Comparison of ENCODE assay signal across 8 mouse cellular contexts in genomic region chr10:103236460-103236772, GRCm38 (mm10). TPM values are rescaled to one million over a fixed set of nuclear protein-coding genes. Genes with fewer than 3 reads are reported as not detected.
DNase-seq lines count a peak whose midpoint lies in the region; ATAC-seq and TF ChIP-seq lines count a peak whose summit lies in the region.

No protein-coding gene starts in this region.

- no peak for TF ChIP-seq POLR2A in myocyte (IDR thresholded peaks at IDR 0.05; ENCODE audit: insufficient read length, low read depth)

- no peak overlapping the region for H3K27ac ChIP-seq in kidney, embryonic 16.5 days (ENCODE audit: low read length)
- no peak overlapping the region for H3K27ac ChIP-seq in forebrain, embryonic 10.5 days
- no peak overlapping the region for H3K27ac ChIP-seq in hindbrain, embryonic 16.5 days (ENCODE audit: low read depth, low read length)

- 22% methylated on average over 4 of the region's 4 CpGs for WGBS in kidney, embryonic 16.5 days
- 17% methylated on average over 4 of the region's 4 CpGs for whole genome bisulfite sequencing in forebrain, embryonic 10.5 days
- WGBS in hindbrain, embryonic 16.5 days, result 20% methylated on average over 4 of the region's 4 CpGs

- H3K36me3 ChIP-seq in kidney, embryonic 16.5 days (ENCODE audit: insufficient read depth, low read length), result no peaks in the 10 kb centered on the region
- no peaks in the 10 kb centered on the region for H3K36me3 ChIP-seq in forebrain, embryonic 10.5 days (replicated peaks)
- H3K36me3 ChIP-seq in hindbrain, embryonic 16.5 days (ENCODE audit: control insufficient read depth, insufficient read depth, low read length), result no peaks in the 10 kb centered on the region
- H3K36me3 ChIP-seq in myocyte (ENCODE audit: control insufficient read depth, insufficient read depth), result no peaks in the 10 kb centered on the region

- H3K79me2 ChIP-seq in myocyte (ENCODE audit: control insufficient read depth, insufficient read depth), result no peaks in the 10 kb centered on the region

- H3K9me3 ChIP-seq in kidney, embryonic 16.5 days (ENCODE audit: low read length), result no peaks in the 10 kb centered on the region
- no peaks in the 10 kb centered on the region for H3K9me3 ChIP-seq in forebrain, embryonic 10.5 days
- H3K9me3 ChIP-seq in hindbrain, embryonic 16.5 days (ENCODE audit: control insufficient read depth, low read length), result no peaks in the 10 kb centered on the region

- peak overlapping the region; percentile 84 for H3K4me2 ChIP-seq in kidney, embryonic 16.5 days (replicated peaks; ENCODE audit: low read depth, low read length)
- H3K4me2 ChIP-seq in hindbrain, embryonic 16.5 days (ENCODE audit: low read length), result peak overlapping the region; percentile 62
- H3K4me2 ChIP-seq in myocyte (ENCODE audit: low read depth), result peak overlapping the region; percentile 12

- no peak for ATAC-seq in kidney, embryonic 16.5 days (ENCODE audit: low FRiP score, low TSS enrichment)
- ATAC-seq in hindbrain, embryonic 16.5 days, result peak; percentile 55
- ATAC-seq in cerebellum, adult (ENCODE audit: insufficient number of reproducible peaks, low FRiP score, low TSS enrichment), result no peak

- DNase-seq in kidney, adult 18-20 months, result no peak
- DNase-seq in forebrain, embryonic 10.5 days (ENCODE audit: extremely low spot score, low spot score), result no peak
- no peak for DNase-seq in MN1 (ENCODE audit: low spot score)
- DNase-seq in testis, postnatal 10 days (ENCODE audit: low spot score), result no peak

- H3ac ChIP-seq in myocyte (ENCODE audit: control insufficient read depth, insufficient read length), result no peak overlapping the region

- no peaks in the 10 kb centered on the region for H3K4me1 ChIP-seq in kidney, embryonic 16.5 days (ENCODE audit: insufficient read depth, low read length)
- H3K4me1 ChIP-seq in forebrain, embryonic 10.5 days, result peaks cover 6% of the 10 kb centered on the region
- H3K4me1 ChIP-seq in hindbrain, embryonic 16.5 days (ENCODE audit: control insufficient read depth, insufficient read depth, low read depth, low read length), result peaks cover 3% of the 10 kb centered on the region; the same call in 1 of the 2 replicates

- H3K9ac ChIP-seq in kidney, embryonic 16.5 days (replicated peaks; ENCODE audit: low read length), result no peak overlapping the region
- no peak overlapping the region for H3K9ac ChIP-seq in hindbrain, embryonic 16.5 days (ENCODE audit: low read depth, low read length)

- no peaks in the 10 kb centered on the region for H3K27me3 ChIP-seq in kidney, embryonic 16.5 days (ENCODE audit: insufficient read depth, low read length)
- H3K27me3 ChIP-seq in forebrain, embryonic 10.5 days (ENCODE audit: poor library complexity, severe bottlenecking), result no peaks in the 10 kb centered on the region
- no peaks in the 10 kb centered on the region for H3K27me3 ChIP-seq in hindbrain, embryonic 16.5 days (replicated peaks; ENCODE audit: control insufficient read depth, insufficient read depth, low read length)
- H3K27me3 ChIP-seq in myocyte (ENCODE audit: control insufficient read depth, insufficient read depth, insufficient read length), result no peaks in the 10 kb centered on the region

- H3K4me3 ChIP-seq in kidney, embryonic 16.5 days (ENCODE audit: low read length), result peak overlapping the region; percentile 65
- H3K4me3 ChIP-seq in forebrain, embryonic 10.5 days, result peak overlapping the region; percentile 72
- peak overlapping the region; percentile 74; the same call in 1 of the 2 replicates for H3K4me3 ChIP-seq in hindbrain, embryonic 16.5 days (ENCODE audit: low read length)
- H3K4me3 ChIP-seq in myocyte, result no peak overlapping the region

TF ChIP-seq in myocyte, 11 proteins besides CTCF, POLR2A, EP300 and RAD21:
- TF ChIP-seq REST (IDR thresholded peaks at IDR 0.05; ENCODE audit: insufficient read depth, insufficient read length) (no peak), TCF3 (IDR thresholded peaks at IDR 0.05; ENCODE audit: insufficient read length, low read depth) (no peak), MYOD1 (IDR thresholded peaks at IDR 0.05; ENCODE audit: control insufficient read depth in 1 of 3, insufficient read length in 2 of 3, low read depth in 2 of 3) (no peak), MAX (IDR thresholded peaks at IDR 0.05; ENCODE audit: low read depth) (no peak), MYOG (IDR thresholded peaks at IDR 0.05; ENCODE audit: control insufficient read depth in 1 of 3, insufficient read depth in 1 of 3, insufficient read length in 2 of 3, low read depth in 2 of 3) (no peak), E2F4 (IDR thresholded peaks at IDR 0.05; ENCODE audit: insufficient read depth) (no peak)

RNA-seq across cellular contexts. Expression of gene Lrriq1, which starts 0.3 kb away (rescaled TPM):
- polyA plus RNA-seq in kidney, embryonic 16.5 days (2015; fragmentation: Nextera tagmentation; extraction: Ambion mirVana), result 16.9 and 17.9 TPM in 2 replicates
- polyA plus RNA-seq in forebrain, embryonic 10.5 days (2016; fragmentation: Nextera tagmentation; extraction: Ambion mirVana), result 1.1 and 1.7 TPM in 2 replicates
- polyA plus RNA-seq in hindbrain, embryonic 16.5 days (2015; fragmentation: Nextera tagmentation; extraction: Ambion mirVana), result 4.9 and 5.7 TPM in 2 replicates
- not detected for polyA plus RNA-seq in myocyte (2012; fragmentation: generic; extraction: Trizol)

Comparison
In these comparisons a context has a peak if more than half of its experiments do, and no peak if none do; other contexts are left out.
1. H3K4me2 ChIP-seq: peak in every context shown above with its lines; median percentile 84 in kidney, embryonic 16.5 days; 62 in hindbrain, embryonic 16.5 days; 12 in myocyte.